Mouse (Mus musculus): Measurements from ENCODE around the gene Serpina3a.

DNA sequence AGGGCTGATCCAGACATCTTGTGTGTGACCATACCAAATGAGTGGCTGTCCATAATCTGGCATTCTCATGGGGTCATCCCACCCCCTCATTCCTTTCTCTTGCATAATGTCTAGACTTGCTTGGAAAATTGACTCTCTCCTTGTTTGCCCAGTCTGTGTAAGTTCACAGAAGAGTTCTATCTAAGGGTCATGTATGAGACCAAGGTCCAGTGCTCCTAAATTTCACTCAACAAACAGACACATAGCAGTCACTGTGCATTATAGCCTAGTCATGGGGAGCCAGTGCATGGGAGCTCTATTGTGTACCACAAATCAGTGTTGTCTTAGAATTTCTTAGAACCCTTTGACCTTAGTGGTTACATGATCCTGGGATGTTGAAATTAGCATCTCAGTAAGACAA lies 5.6 kb upstream of the Serpina3a start:
- TF ChIP-seq CTCF (IDR thresholded peaks at IDR 0.05; ENCODE audit: low read depth) (no peak), EP300 (optimal IDR thresholded peaks at IDR 0.05) (no peak)

Measured in stomach, postnatal 0 days (tissue).